Mouse (Mus musculus) forelimb bud, embryonic 11.5 days (tissue): Measurements from ENCODE around the gene Il11.
"Not testable (repeated sequence)": the region's sequence is repeated elsewhere in the genome, so short reads cannot be mapped to it uniquely, and the experiment has no call there.

Experiments
- DNase-seq: peaks from one replicate; pipeline ENCODE4 v3.0.0-alpha.2; 2012; ENCODE audit warnings: low read depth, low spot score

Gene Il11

GRCm38 (mm10) chr7:4782759-4783158 is at the start of gene Il11, which contains the start of gene Tmem190:
Gene Il11 (minus strand): TSS chr7:4782859.
Gene Tmem190 (plus strand): TSS chr7:4782937.
- no peak for DNase-seq

GRCm38 (mm10) chr7:4830476-4830875 is 47.8 kb upstream of the Il11 start:
- DNase-seq, result no peak

- DNase-seq, result no peak
These were observed 42.7 kb upstream of the Il11 start for GRCm38 (mm10) chr7:4825365-4825764.

- no peak for DNase-seq
These were observed 39.7 kb upstream of the Il11 start for GRCm38 (mm10) chr7:4822162-4822907.

GRCm38 (mm10) chr7:4821690-4822089 is 39.0 kb upstream of the Il11 start:
- DNase-seq, result no peak

- not testable (repeated sequence) for DNase-seq
These were observed 38.3 kb upstream of the Il11 start for GRCm38 (mm10) chr7:4820925-4821324.

- DNase-seq, result no peak
These were observed 33.9 kb upstream of the Il11 start for GRCm38 (mm10) chr7:4816559-4816958.

- DNase-seq, result no peak
These were observed 30.6 kb upstream of the Il11 start for GRCm38 (mm10) chr7:4813105-4813791.

GRCm38 (mm10) chr7:4812303-4813104 is 29.8 kb upstream of the Il11 start, which contains the start of gene Ube2s:
Gene Ube2s (minus strand): TSS chr7:4812590.
- DNase-seq, result peak; percentile 97

GRCm38 (mm10) chr7:4811842-4812302 is 29.2 kb upstream of the Il11 start:
- no peak for DNase-seq

GRCm38 (mm10) chr7:4811131-4811530 is 28.5 kb upstream of the Il11 start:
- DNase-seq, result not testable (repeated sequence)

- DNase-seq, result no peak
These were observed 24.1 kb upstream of the Il11 start for GRCm38 (mm10) chr7:4806716-4807115.

- no peak for DNase-seq
These were observed 19.6 kb upstream of the Il11 start for GRCm38 (mm10) chr7:4802247-4802646.

- DNase-seq, result peak; percentile 48
These were observed 13.2 kb upstream of the Il11 start for GRCm38 (mm10) chr7:4795767-4796433.

GRCm38 (mm10) chr7:4794631-4795168 is 12.0 kb upstream of the Il11 start:
- no peak for DNase-seq

- no peak for DNase-seq
These were observed 11.0 kb upstream of the Il11 start for GRCm38 (mm10) chr7:4793674-4794073.

- not testable (repeated sequence) for DNase-seq
These were observed 10.6 kb upstream of the Il11 start for GRCm38 (mm10) chr7:4793248-4793647.

- DNase-seq, result peak; percentile 98
These were observed 9.9 kb upstream of the Il11 start, which contains the start of gene Rpl28 for GRCm38 (mm10) chr7:4792278-4793212. Gene Rpl28 (plus strand): TSS chr7:4792874.

- no peak for DNase-seq
These were observed 6.8 kb upstream of the Il11 start, which contains the start of gene Tmem238 for GRCm38 (mm10) chr7:4789436-4789935. Gene Tmem238 (minus strand): TSS chr7:4789656.
